Mouse (Mus musculus): ENCODE data around the gene Pdp2. TPM values are rescaled to one million over a fixed set of nuclear protein-coding genes. Genes with fewer than 3 reads are reported as not detected.
"Not testable (repeated sequence)": the region's sequence is repeated elsewhere in the genome, so short reads cannot be mapped to it uniquely, and the experiment has no call there.

Pdp2 gene
- total RNA-seq, 4 experiments from 2014 or later = 9.0 to 11.6 (median 10.4) TPM

GRCm38 (mm10) chr8:104630981-104631663 is 39.9 kb downstream of the Pdp2 start, which contains the start of gene Rrad:
TSS of gene Rrad (minus strand) at chr8:104631327.
- DNase-seq (ENCODE audit: low spot score in 2 of 2) = peak in 1 of 2 experiments; percentile 11

GRCm38 (mm10) chr8:104631975-104632374 is 40.7 kb downstream of the Pdp2 start:
- DNase-seq (ENCODE audit: low spot score in 2 of 2) = peak in 1 of 2 experiments; percentile 6

GRCm38 (mm10) chr8:104632486-104632885 is 41.2 kb downstream of the Pdp2 start:
- DNase-seq (ENCODE audit: low spot score in 2 of 2) = peak in 1 of 2 experiments; percentile 71

- DNase-seq (ENCODE audit: low spot score in 2 of 2) = peak in 1 of 2 experiments; percentile 3
These were observed 42.0 kb downstream of the Pdp2 start for GRCm38 (mm10) chr8:104633156-104633744.

GRCm38 (mm10) chr8:104635004-104635710 is 43.9 kb downstream of the Pdp2 start:
- DNase-seq (ENCODE audit: low spot score in 2 of 2) = no peak

GRCm38 (mm10) chr8:104638010-104638409 is 46.8 kb downstream of the Pdp2 start:
- DNase-seq (ENCODE audit: low spot score in 2 of 2) = no peak

- DNase-seq (ENCODE audit: low spot score in 2 of 2) = no peak
These were observed 49.0 kb downstream of the Pdp2 start for GRCm38 (mm10) chr8:104640241-104640640.

GRCm38 (mm10) chr8:104640831-104641370 is 49.6 kb downstream of the Pdp2 start:
- no peak for DNase-seq (ENCODE audit: low spot score in 2 of 2)

GRCm38 (mm10) chr8:104641426-104642323 is 50.4 kb downstream of the Pdp2 start, which contains the start of gene Ciao2b:
TSS of gene Ciao2b (minus strand) at chr8:104641965.
- peak; percentile 86 to 91 for DNase-seq (ENCODE audit: low spot score in 2 of 2)

GRCm38 (mm10) chr8:104642324-104642654 is 51.0 kb downstream of the Pdp2 start:
- no peak for DNase-seq (ENCODE audit: low spot score in 2 of 2)

GRCm38 (mm10) chr8:104644187-104644586 is 52.9 kb downstream of the Pdp2 start:
- not testable (repeated sequence) for DNase-seq (ENCODE audit: low spot score in 2 of 2)

Other genes with a start within 250 kb of the Pdp2 start
- gene Cmtm4, start 195.6 kb upstream of the Pdp2 start, total RNA-seq (2022) = 10 to 100 TPM; 73.0 to 80.9 (median 75.9) TPM
- 100 to 1,000 TPM; 254 to 332 (median 270) TPM for gene Dync1li2, start 148.4 kb upstream of the Pdp2 start, total RNA-seq (2022)
- gene Terb1, start 81.5 kb upstream of the Pdp2 start, total RNA-seq (2022) = 1 to 10 TPM; 1.8 to 2.4 (median 2.1) TPM
- 10 to 100 TPM; 48.5 to 59.2 (median 55.1) TPM for gene Nae1, start 56.8 kb upstream of the Pdp2 start, total RNA-seq (2022)
- gene Car7, start 56.8 kb upstream of the Pdp2 start, total RNA-seq (2022) = 10 to 100 TPM; 22.8 to 28.3 (median 26.8) TPM
- not detected for gene Cdh16, start 32.9 kb downstream of the Pdp2 start, total RNA-seq (2022)
- gene Rrad, start 39.9 kb downstream of the Pdp2 start, total RNA-seq (2022) = 1 to 10 TPM; 2.0 to 3.3 (median 2.5) TPM
- 10 to 100 TPM; 28.4 to 34.8 (median 31.5) TPM for gene Ciao2b, start 50.5 kb downstream of the Pdp2 start, total RNA-seq (2022)
- gene Ces2a, start 142.6 kb downstream of the Pdp2 start, total RNA-seq (2022) = not detected
- gene Ces2b, start 240.1 kb downstream of the Pdp2 start, total RNA-seq (2022) = under 1 TPM in 3 of 4 experiments, not detected in 1; 0.14 to 0.19 (median 0.18) TPM

Data from left cerebral cortex, adult 8-10 months (tissue).